Mouse (Mus musculus) layer of hippocampus, postnatal 14 days (tissue): ENCODE measurements at regions not wholly inside any gene's neighbourhood (a gene's known extent, or its start where the extent isn't known, plus 50 kb on each side); places are given as distances from the start of the nearest gene placed in this dataset.

Experiments
- DNase-seq, 2 experiments: peaks; one replicate each; pipeline ENCODE4 v3.0.0; 2021 to 2022; ENCODE audit warnings: low spot score in 2 of 2, mixed read lengths in 1 of 2

GRCm38 (mm10) chr10:99902280-99903231 lies 112.9 kb upstream of the Kitl start:
- DNase-seq: no peak

GRCm38 (mm10) chr10:99900955-99901835 lies 114.2 kb upstream of the Kitl start:
- DNase-seq: no peak

DNA sequence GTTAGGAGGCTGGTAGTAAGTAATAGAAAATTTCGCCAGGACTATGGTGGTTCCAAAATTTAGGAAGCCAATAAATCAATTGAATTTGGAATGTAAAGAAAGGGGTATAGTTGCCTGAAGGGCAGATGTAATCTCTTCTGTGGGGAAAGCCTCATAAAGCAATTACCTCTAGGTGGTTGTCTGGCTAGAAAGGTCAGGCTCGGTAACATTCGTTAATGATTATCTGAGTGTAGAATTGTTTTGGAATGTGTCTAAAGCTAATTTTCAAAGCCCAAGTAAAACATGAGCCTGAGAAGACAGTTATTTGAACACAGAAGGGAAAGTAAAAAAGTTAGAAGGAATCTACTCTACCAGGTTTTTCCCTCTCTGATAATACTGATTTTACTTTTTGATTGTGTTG lies 121.4 kb upstream of the Kitl start:
- DNase-seq: no peak

DNA sequence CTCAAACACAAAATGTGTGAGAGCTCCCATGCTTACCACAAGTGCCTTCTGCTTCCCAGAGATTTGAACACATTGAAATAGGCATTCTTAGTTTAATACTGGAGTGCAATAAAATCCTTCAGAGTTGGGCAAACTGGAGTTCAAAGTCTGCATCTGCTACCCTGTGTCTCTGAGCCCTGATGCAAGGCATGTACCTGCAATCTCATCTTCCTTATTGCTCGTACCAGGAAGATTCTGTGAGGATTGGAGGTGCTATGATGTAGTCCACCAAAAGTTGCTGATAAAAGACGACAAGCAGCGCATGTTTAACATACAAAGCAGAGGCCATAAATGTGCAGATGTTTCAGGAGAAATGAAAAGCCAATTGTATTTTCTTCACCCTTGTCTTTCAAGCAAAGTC lies 123.5 kb upstream of the Kitl start:
- DNase-seq: no peak

DNA sequence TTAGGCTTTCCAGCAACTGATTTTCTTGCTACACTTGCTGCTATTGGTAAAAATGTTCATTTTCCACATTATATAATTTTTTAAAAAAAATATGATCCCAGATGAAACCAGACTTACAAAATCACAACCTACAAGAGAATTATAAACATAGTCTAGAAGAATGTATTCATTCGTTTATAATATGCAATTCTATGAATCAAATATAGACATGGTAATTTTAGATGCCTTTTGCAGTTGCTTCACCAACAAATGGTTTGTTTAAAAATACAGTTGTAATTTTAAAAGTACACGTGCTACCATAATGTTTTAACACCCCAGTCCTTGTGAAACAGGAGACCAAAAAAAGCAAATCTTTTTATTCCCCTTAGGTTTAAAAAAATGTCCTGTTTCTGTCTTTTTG lies 122.4 kb upstream of the Csl start:
- DNase-seq: no peak

DNA sequence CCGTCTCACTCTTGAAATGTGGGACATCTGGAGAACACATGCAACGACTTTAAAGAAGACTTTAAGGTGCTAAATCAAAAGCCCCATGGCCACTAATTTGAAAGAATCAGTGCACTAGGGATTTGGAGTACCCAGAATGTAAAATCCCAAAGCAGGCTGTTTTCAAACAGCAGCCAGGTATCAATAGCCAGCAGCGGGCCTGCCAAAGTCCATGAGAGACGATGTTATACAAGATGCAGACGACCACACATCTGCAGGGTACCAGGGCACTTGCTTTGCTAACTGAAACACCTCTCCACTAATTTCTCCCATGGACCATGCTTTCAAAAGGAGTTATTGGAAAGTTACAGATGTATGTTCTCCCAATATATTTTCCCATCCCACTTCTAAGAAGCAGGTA lies 119.9 kb upstream of the Csl start:
- DNase-seq: no peak

DNA sequence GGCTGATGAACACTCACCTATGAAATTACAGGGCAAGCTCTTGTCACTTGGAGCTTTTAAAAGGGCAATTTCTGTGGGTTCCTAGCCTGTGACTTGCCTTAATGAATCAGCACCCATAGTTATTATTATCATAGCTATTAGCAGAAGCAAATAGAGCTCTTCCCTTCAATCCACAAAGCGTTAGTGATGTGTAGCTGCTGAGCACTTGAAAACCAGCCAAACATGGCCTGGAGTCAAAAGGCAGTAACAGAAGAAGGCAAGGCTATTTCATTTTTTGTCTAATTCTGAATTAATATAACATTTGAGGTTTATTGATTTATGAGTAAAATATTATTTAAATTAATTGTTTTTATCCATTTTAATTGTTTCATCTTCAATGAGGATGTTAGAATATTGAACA lies 105.3 kb upstream of the Csl start:
- DNase-seq: no peak

- no peak for DNase-seq
Measured at GRCm38 (mm10) chr10:99860322-99861089, 101.0 kb upstream of the Csl start.

GRCm38 (mm10) chr10:99844110-99844509 lies 84.7 kb upstream of the Csl start:
- no peak for DNase-seq

DNA sequence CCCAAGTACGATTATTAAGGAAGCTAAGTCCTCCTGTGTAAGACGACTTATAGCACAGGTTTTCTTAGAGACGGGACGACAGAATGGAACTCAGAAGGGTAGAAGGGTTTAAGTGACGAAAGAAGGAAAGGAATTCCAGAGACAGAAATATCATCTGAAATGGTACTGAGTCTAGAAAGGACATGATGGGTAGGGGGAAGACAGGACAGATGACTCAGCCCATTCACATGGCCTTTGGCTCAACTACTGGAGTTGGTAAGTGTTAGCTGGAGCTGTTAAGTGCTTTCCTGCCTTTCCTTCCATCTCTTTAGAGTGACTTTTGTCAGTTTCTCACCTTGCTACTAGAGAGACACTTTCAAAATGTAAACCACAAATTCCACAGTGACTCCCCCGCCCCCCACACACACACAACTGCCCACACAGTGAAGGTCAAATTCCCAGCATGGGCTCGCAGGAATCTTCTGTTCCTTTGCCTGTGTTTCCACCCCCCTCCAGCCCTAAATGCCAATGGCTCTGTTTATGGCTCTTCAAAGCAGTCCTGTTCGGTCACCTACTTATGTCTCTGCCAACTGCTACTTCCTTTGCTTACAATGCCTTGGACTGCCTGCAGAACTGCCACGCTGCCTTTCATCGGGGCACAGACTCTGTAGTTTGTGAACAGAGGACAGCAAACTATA lies 81.8 kb upstream of the Csl start:
- DNase-seq: no peak

- DNase-seq: no peak
Measured at GRCm38 (mm10) chr10:99840179-99840876, 80.9 kb upstream of the Csl start.

GRCm38 (mm10) chr10:99836835-99837412 lies 77.5 kb upstream of the Csl start:
- DNase-seq: no peak

- peak; percentile 19 to 43 for DNase-seq
Measured at GRCm38 (mm10) chr10:99834905-99835633, 75.6 kb upstream of the Csl start.

- DNase-seq: no peak
Measured at GRCm38 (mm10) chr10:99829974-99830373, 70.5 kb upstream of the Csl start.

DNA sequence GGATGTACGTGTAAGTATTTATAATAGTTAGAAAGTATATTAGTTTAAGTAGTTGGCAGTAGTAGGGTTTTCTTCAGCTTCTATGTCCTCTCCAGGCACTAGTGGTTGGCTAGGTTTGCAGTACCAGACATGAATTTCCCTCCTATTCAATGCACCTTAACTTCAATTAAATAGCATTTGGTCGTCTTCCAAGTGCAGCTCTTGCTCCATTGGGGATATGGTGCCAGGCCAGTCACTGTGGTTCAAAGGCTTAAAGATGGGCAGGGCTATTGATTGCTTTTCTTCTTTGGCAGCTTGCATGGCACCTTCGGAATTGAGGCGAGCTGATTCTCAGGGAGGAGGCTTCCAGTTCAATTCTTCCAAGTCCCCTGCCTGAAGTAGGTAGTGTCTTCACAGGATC lies 68.0 kb upstream of the Csl start:
- no peak for DNase-seq

GRCm38 (mm10) chr10:99825881-99826280 lies 66.4 kb upstream of the Csl start:
- DNase-seq: no peak

GRCm38 (mm10) chr10:99812069-99812650 lies 52.7 kb upstream of the Csl start:
- DNase-seq: no peak

- DNase-seq: no peak
Measured at GRCm38 (mm10) chr10:99811430-99811829, 52.0 kb upstream of the Csl start.
